Mouse (Mus musculus): ENCODE data around the gene Mrps7.

Mrps7 gene

DNA sequence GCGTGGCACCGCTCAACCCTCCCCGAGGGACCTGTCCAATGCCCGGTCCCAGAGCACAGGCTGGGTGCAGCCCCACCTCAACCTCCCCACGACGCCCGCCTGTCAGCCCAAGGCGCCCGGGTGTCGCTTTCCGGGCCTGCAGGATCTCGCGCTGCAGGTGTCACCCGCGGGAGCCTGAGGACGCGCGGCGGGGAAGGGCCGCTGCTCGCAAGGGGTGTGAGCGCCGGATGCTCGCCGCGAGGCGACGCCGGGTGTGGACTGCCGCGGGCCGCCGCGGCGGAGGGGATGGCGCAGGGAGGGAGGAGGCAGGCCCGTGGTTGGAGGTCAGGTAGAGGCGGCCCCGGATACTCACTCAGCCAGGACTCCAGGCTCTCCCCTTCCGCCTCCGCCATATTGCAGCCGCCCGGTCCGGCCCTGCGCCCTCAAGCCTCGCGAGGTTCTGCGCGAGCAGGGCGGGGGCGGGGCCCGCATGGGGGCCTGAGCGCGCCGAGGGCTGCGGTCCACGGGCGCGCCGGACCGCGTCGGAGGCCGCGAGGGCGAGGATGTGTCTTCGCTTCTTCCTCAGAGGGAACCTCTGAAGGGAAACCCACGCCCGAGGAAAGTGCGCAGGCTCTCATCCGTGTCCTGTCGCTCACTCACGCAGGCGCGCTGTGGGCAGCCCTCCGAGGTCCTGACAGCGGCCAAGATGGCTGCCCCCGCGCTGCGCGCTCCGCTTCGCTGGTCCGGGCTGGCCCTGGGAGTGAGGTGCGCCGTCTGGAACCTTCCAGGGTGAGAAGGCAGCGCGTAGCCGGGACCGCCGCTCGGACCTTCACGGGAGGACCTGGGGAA, at the start of gene Mrps7, which contains the start of gene Gga3:
Gene Mrps7, plus strand, starts transcription at position 450 of the 828 bp plus-strand sequence.
Gene Gga3, minus strand, starts transcription at position 576 of the 828 bp plus-strand sequence.
- peak; percentile 94 to 95 for DNase-seq

DNA sequence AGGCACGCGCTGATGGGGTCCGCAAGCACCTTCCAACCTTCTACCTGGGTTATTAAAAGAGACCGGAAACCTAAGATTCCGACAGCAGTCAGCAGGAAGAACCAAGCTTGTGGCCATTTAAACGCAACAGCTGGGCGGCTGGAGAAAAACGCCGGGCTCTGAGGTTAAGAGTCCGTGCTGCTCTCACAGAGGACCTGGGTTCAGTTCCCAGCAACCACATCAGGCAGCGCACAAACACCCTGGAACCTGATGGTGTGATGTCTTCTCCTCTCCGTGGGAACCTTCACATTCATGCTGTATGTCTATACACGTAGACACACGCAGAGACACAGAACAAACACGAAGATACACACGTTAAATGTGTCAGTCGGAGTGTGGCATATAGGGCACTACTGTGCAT, 48.0 kb upstream of the Mrps7 start:
- no peak for DNase-seq

DNA sequence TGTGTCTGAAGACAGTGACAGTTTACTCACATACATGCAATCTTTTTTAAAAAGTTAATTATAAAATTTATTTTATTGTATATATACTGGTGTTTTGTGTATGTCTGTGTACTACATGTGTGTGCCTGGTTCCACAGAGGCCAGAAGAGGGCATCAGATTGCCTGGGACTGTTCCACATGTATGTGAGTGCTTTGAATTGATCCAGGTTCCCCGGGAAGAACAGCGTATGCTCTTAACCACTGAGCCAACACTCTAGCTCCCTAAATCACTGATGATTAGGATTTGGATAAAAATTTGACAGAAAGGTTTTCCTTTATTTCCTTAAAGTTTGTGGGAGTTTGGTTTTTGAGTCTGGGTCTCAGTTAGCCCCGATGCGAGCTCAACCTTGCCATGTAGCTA, 40.3 kb upstream of the Mrps7 start:
- DNase-seq = no peak

DNA sequence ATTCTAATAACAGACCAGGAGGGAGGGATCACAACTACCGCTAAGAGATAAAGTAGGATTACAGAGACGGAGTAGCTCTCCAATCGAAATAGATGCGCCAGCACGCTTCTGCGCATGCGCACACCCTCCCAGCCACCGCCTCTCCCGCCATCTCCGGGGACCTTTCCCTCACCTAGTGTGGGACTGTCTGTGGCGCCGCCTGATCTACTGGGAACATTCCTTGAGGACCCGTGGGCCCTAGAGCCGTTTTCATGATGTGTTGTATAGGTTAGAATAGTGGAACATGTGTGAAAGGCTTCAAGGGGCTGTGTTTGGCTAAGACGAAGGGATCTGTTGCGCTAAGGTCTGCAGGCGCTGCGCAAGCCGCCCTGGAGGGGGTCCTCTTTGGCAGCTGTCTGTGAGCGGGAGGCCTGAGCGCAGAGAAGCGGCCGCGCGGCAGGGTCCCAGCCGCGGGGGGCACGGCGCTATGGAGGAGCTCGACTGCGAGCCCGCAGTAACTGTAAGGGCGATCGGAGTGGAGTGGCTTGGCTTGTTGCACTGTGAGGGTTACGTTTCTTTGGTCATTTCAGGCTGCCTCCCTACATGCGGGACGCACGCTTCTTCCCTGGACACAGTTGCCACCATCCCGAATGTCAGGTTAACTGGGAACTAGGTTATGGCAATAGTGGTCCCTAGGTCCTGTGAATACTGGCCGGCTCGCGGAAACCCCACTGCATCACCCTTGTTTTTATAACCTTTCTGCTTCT, 39.5 kb upstream of the Mrps7 start, which contains the start of gene Nup85:
Gene Nup85, plus strand, starts transcription at position 371 of the 746 bp plus-strand sequence.
- peak; percentile 98 to 99 for DNase-seq

DNA sequence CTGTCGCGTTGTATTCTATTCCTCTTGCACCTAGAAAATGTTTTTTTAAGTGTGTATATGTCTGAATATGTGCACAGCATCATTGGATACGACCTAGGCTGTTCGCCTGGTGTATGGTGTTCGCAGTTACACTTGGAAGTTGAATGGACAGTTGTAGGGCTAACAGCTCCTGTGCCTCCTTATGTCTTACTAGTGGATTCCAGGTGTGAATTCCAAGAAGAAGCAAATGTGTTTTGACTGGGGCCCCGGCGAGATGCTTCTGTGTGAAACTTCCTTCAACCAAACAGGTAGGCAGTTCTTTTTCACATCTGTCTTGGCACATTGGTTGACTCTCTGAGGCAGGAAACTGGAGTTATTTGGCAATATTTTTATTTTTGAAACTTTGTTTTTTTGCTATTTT, 38.8 kb upstream of the Mrps7 start:
- DNase-seq = no peak

DNA sequence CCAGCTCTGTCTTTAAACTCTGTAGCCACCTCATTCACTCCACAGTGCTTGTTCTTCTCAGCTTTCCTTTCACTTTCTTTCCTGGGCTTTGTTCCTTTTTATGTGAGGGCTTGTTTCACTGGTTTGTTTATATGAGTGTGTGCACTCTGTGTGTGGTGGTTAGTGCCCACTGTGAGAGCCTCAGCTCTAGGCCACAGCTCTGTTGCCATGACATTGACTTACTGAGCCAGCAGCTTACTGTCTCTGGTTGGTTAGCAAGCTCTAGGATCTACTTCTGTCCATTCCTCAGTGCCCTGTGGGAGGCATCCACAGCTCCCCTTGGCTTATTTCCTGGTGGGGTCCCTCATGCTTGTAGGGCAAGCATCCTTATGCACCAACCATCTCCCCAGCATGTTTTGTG, 24.6 kb upstream of the Mrps7 start:
- no peak for DNase-seq

DNA sequence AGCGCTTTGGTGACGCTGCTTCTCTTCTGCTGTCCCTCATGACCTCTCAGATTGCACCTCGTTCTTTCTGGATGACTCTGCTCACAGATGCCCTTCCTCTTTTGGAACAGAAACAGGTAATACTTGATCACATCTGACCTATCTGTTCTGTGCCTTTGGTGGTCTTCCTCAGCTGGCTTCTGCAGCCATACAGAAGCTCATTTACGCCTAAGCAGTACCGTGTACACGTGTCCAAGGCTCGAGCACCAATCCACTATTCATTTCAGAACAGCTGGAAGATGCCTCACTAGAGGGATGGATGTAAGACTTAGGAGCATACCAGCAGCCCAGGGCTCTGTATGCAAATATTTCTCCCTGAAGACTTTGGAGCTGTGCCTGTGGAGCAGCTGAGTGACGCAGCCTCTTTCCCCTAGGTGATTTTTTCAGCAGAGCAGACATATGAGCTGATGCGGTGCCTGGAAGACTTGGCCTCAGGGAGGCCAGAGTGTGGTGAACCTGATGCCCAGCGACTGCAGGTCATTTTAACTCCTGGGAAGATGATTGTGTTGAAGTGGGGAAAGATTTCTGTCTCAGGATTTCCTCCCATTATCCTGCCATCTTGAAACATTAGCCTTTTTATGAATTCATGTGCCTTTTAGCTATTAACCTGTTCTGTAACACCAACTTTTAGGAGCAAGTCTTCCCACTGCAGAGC, 20.7 kb upstream of the Mrps7 start:
- DNase-seq = no peak

DNA sequence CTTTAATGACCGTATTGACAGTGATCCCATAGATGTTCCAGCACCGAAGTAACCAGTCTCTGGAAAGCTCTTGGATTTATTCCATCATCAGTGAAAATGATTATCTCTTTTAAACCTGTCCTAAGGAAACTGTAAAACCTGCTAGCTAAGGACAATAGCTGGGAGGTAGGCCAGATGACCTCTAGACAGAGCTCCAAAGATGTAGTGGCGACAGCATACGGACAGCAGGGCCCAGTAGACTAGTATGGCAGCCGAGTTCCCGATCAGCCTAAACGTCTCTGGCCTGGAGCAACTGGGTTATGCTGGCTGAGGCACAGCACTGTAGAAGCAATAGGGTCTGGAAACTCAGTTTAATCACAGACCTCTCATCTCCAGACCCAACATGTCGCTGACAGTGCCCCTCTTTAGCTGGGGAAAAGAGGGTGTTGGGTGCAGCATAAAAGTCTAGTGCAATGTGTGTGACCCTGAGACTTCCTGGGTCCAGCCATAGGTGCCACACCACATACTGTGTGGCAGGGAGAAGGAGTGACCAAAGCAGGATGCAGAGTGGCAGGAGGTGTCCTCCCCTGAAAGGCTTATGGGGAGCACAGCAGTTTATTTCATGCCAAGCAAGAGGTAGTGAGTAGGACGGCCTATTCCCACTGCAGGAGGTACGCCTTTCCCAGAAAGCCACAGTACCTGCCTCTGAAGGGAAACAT, 19.2 kb upstream of the Mrps7 start:
- no peak for DNase-seq

DNA sequence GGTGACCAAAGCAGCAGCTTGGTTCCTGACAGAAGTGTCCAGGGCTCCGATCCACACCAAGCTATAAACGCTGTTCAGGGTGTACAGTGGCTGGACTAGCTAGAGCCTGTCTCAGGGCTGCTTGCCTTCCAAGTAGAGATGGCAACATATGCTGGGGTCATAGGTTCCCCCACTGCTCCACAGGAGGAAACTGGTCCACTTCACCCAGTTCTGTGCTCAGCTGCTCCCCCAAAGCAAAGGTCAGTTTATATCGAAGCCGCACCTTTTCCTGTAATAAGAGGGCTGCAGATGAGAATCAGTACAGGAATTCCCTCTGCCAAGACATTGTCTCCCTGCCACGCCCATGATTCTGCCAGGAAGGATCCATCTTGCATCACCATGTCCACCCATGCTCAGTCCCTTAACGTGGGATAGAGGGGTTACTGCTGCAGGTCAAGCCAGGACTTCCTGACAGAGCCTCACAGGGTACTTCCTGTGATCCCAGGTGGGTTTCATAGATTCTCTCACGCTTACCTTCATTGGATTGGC, 18.1 kb upstream of the Mrps7 start:
- no peak for DNase-seq

DNA sequence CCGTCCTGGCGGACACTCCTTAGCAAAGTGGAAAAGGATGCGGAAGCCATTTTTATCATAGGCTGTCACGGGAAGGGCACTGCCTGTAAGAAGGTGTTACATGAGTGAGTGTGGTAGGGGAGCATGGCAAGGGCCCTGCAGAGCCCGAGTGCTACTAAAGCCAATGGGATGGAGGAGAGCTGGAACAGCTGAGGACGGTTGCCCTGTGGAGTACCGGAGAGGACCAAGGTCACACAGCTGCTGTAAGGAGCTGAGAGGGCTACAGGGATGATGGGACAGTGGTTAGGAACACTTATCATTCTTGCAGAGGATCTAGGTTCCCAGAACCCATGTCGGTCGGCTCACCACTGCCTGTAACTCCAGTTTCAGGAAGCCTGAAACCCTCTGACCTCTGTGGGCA, 17.3 kb upstream of the Mrps7 start:
- no peak for DNase-seq

DNA sequence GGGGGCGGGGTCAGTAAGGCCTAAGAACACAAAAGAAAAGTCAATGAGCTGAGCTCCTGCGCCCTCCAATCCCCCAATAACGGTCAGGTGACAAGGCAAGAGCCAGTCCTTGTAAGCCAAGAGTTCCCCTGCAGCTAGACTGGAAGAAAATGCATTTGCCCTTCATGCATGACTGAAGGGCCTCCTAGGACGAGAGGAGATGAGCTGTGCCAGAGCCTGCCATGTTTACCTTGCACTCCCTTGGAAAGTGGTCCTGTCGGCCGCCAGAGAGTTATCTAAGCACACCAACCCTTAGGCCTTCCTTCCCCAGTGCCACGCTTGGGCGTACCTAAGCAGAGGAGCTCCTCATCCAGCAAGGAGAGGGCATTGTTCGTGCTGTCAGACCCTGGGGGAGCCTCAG, 15.7 kb upstream of the Mrps7 start:
- DNase-seq = no peak

DNA sequence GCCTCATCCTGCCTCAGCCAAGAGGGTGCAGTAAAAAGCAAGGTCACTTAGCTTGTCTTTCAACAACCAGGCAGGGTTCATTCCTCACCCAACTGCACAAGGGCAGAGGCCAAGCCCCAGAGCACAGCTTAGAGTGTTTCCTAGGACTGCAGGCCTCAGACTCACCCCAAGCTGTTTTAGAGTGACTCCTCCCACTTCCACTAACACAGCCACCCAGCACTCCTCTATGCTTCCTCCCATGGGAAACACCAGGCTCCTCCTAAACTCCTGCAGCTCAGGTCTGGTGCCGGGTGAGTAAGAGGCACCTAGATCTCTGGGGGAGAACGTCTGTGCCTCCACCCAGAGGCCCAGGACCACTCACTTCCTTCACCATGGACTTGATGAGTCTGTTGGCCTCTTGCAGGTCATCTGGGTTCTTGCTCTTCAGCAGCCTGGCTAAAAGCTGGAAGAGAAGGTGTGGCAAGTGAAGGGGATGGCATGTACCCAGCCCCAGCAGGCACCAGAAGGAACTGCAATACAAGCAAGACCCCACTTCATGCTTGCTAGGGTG, 13.1 kb upstream of the Mrps7 start:
- no peak for DNase-seq

DNA sequence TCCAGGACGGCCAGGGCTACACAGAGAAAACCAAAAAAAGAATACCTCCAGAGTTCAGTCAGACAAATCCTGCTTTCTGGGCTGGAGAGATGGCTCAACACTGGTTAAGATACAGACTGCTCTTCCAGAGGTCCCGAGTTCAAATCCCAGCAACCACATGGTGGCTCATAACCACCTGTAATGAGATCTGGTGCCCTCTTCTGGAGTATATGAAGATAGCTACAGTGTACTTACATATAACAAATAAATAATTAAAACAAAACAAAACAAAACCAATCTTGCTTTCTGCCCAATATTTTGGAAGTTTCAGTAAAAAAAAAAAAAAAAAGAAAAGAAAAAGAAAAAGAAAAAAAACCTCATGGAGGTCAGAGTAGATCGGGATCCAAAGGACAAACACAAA, 8.5 kb upstream of the Mrps7 start:
- DNase-seq = no peak

DNA sequence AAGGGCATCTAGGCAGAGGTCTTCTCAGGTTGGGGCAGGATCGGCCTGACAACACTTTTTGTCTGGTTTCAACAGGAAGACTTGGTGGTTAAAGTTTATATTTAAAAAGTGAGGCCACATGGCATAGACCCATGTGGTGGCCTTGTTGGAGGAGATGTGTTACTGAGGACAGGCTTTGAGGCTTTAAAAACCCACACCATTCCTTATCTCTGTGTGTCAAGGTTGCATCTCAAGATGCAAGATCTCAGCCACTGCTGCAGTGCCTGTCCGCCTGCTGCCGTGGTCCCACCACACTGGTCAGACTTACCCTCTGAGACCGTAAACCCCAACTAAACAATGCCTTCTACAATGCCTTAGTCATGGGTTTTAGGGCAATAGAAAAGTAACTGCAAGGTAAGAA, 5.4 kb upstream of the Mrps7 start:
- no peak for DNase-seq

DNA sequence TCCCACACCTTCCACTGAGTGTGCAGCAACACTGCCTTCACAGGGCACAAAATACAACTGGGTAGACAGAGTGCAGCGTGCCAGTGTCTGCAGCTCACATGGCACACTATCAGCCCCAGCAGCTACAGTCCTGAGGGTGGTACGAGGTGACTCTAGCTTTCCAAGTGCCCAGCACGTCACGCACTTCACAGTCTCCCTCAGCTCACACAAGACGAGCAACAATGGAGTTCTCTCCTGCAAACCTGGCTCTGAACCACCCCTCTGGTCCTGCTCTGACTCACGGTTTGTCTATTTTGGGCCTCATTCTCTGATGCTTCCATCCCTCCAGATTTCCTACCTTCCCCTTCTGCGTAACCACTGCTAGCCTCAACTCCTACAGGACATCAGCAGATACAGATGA, 4.0 kb upstream of the Mrps7 start:
- DNase-seq = no peak

DNA sequence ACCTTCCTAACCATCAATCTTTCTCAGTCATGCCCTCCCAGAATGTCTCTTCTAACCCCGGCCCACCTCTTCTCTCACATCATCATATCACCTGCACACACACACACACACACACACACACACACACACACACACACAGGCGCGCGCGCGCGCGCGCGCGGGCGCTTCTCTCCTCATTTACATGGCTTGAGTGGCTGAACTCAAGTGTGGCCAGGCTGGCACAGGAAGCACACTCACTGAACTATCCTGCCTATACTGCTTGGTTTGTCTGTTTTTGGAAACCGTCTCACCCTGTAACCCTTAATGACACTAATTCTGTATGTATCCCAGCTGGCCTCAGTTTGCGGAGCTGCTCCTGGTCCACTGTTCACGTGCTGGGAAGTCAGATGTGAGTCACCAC, 3.0 kb upstream of the Mrps7 start:
- no peak for DNase-seq

DNA sequence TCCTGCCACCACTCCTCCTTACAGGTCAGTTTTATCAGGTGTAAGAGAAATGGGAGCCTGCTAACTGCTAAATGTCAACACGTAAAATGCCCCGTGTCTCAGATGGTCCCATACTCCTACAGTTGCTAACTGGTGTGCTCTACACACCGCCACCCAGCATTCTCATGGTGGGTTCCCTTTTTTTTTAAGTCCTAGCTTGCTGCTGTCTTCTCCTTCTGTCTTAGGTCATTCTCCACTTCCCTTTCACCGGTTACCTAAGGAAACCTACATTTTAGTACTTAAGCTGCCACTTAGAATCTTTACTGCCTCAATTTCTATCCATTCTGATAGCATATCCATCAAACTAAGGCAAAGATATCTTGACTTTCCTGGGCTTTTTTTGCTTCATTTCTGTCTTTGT, 2.6 kb upstream of the Mrps7 start:
- no peak for DNase-seq

DNA sequence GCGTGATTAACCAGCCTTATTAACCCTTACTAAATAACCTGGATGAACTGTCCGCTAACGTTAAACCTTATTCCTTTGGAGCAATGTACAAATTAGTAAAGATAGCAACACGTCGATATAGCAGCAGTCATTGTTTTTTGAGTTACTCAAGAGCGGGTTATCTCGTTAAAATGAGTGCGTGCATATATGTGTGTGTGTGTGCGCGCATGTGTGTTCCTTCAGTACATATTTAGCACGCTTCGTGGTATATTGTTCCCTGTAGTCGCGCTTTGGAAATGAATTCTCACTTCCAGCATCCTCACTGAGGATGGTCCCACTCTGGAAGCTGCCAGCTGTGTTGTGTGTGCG, 623 bp upstream of the Mrps7 start:
- no peak for DNase-seq

DNA sequence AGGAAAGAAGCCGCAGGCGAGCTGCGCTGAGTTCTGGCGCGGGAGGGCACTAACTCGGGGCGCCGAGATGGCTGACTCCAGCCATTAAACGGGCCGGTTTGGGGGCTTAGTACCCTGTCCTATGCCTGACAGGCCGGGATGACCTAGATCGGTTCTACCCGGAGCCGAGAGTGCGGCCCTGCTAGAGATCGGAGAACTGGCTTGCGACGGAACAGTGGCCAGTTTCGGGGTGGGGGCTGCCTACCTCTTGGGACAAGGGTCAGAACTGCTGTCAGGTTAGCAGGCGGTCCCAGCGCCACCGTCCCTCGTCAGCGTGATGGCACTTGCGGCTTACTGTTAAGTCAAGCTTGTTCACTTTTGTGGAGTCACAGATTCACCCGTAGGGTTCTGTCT, 575 bp downstream of the Mrps7 start:
- DNase-seq = no peak

DNA sequence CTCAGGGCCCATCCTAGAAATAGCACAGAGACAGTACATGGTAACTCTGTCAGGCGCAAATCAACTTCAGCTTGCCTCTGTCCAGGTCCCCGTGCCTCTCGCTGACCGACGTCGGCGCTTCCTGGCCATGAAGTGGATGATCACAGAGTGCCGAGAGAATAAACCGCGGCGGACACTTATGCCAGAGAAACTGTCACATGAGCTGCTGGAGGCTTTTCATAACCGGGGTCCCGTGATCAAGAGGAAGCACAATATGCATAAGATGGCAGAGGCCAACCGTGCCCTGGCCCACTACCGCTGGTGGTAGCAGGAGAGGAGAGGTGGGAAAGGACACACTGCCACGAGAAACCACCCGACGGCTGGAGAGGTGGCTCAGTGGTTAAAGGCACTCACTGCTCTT, 3.0 kb downstream of the Mrps7 start:
- no peak for DNase-seq

DNA sequence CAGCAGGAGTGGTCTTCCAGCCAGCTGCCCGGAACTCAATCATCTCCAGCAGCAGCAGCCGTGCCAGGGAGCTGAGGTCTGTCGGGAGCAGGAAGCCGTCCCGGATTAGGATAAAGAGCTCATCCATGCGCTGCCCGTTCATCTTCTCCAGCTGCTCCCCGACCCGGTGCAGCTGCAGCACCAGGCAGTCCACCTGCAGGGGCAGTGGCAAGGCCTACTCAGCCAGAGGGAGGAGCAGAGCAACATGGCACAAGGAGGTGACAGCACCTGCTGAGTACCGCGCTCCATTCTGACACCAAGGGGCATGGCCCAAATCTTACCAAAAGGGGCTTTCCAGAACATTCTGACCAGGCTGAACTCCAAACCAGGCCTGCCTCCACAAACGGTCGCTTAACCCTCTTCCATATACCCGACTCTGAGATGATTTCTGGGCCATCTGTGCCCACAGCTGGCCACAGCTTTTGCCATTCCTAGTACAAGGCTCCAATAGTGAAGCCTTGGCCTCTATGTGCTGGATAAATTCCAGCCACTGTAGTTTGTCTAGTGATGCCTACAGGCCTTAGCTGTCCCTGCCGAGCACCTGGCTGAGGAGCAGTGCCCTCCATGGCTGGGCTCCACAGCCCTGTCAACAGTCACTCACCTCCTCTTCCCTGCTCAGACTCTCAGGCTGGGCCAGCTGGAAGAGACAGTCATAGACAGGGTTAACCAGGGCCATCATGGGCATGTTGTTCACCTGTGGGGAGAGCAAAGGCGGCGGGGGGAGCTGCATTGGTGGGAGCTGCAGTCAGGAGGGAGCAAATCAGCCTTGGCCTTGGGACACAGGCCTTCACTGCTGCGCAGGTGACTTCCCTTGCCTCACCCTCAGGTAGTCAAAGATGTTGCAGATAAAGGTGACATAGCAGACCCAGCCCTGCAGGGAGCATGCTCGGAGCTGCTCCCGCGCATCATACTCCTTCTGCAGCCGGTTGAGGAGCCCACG, 5.0 kb downstream of the Mrps7 start:
- peak in 1 of 2 experiments; percentile 37 for DNase-seq

Data from cerebellum, postnatal 25 days (tissue).